Mouse (Mus musculus) splenic B cell, adult 2 months (primary cell): ENCODE results near the gene Hs3st2.
A peak's percentile ranks its signal among the peaks of the same experiment; 100 is the strongest.
"Not testable (repeated sequence)": the region's sequence is repeated elsewhere in the genome, so short reads cannot be mapped to it uniquely, and the experiment has no call there.

Experiments used
- DNase-seq: peaks from one replicate; pipeline ENCODE4 v3.0.0-alpha.2; 2011; ENCODE audit warnings: low read depth, low spot score
- H3K27me3 ChIP-seq: 2 replicates; pipeline ENCODE4 v1.6.1; 2012; ENCODE audit warnings: mild to moderate bottlenecking, low read length, moderate library complexity, mixed read lengths; ENCODE audit not compliant: control insufficient read depth, poor library complexity, insufficient read depth, severe bottlenecking
- H3K36me3 ChIP-seq: 2 replicates; pipeline ENCODE4 v1.6.1; 2012; ENCODE audit warnings: mild to moderate bottlenecking, low read length, moderate library complexity, mixed read lengths; ENCODE audit not compliant: control insufficient read depth, poor library complexity, insufficient read depth, severe bottlenecking

Gene Hs3st2

GRCm38 (mm10) chr7:121391225-121391983, at the start of gene Hs3st2:
Gene Hs3st2, plus strand, starts transcription at chr7:121391859.
- H3K27me3 ChIP-seq, result peaks cover 2% of the 10 kb centered on the region
- no peaks in the 10 kb centered on the region for H3K36me3 ChIP-seq
- peak; percentile 74 for DNase-seq

GRCm38 (mm10) chr7:121348284-121348963, 43.2 kb upstream of the Hs3st2 start:
- no peak for DNase-seq
- Histone ChIP-seq H3K36me3 (no peaks in the 10 kb centered on the region), H3K27me3 (no peaks in the 10 kb centered on the region)

- H3K27me3 ChIP-seq, result no peaks in the 10 kb centered on the region
- H3K36me3 ChIP-seq, result no peaks in the 10 kb centered on the region
- no peak for DNase-seq
Observed at GRCm38 (mm10) chr7:121351688-121352087, 40.0 kb upstream of the Hs3st2 start.

- not testable (repeated sequence) for H3K27me3 ChIP-seq, DNase-seq
Observed at GRCm38 (mm10) chr7:121361448-121361847, 30.2 kb upstream of the Hs3st2 start.

DNA sequence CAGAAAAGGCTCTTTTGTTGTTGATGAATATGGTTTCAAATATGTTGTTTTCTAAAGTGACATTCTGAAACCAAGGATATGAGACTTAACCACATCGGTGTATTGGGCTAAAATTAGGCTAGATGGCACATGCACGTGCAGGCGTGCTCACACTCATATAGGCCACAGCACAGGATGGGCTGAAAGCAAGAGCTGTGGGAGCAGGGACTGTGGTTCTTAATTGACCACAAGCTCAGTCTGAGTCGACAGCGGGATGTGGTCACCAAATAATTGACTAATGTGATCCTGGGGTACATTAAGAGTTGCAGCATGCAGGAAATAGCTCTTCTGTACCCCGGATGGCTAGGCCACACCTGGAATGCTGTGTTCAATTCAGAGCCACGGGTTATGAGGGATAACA, 26.1 kb upstream of the Hs3st2 start:
- H3K36me3 ChIP-seq, result no peaks in the 10 kb centered on the region
- H3K27me3 ChIP-seq, result no peaks in the 10 kb centered on the region
- DNase-seq, result no peak

More at GRCm38 (mm10) chr7:121361448-121361847, 30.2 kb upstream of the Hs3st2 start:
- H3K36me3 ChIP-seq, result not testable (repeated sequence)

GRCm38 (mm10) chr7:121367185-121367584, 24.5 kb upstream of the Hs3st2 start:
- DNase-seq, result no peak
- H3K27me3 ChIP-seq, result no peaks in the 10 kb centered on the region
- no peaks in the 10 kb centered on the region for H3K36me3 ChIP-seq

- DNase-seq, result peak; percentile 11
- H3K27me3 ChIP-seq, result no peaks in the 10 kb centered on the region
- no peaks in the 10 kb centered on the region for H3K36me3 ChIP-seq
Observed at GRCm38 (mm10) chr7:121371990-121372389, 19.7 kb upstream of the Hs3st2 start.

DNA sequence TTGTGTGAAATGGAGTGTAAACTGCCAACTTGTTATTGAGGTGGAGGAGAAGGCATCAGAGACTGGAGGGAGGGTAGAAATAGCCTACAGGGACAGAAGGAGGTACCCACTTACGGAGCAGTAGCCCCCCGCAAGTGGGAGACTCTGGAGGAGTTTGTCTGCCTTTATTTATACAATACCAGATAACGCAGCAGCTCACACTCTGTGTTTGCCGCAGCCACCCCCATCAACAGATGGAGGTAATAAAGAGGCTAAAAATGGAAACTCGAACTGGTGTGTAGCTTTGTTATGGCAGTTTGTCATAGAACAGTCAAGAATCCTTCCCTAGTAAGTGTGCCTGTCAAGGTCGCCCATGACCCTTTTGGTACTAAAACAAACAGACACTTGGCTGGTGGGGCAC, 16.2 kb upstream of the Hs3st2 start:
- no peak for DNase-seq
- no peaks in the 10 kb centered on the region for H3K27me3 ChIP-seq
- no peaks in the 10 kb centered on the region for H3K36me3 ChIP-seq

- Histone ChIP-seq H3K27me3 (no peaks in the 10 kb centered on the region), H3K36me3 (no peaks in the 10 kb centered on the region)
- no peak for DNase-seq
Observed at GRCm38 (mm10) chr7:121378942-121379341, 12.7 kb upstream of the Hs3st2 start.

- no peaks in the 10 kb centered on the region for H3K36me3 ChIP-seq
- peaks cover 2% of the 10 kb centered on the region for H3K27me3 ChIP-seq
- DNase-seq, result peak; percentile 2
Observed at GRCm38 (mm10) chr7:121391984-121392739, 503 bp downstream of the Hs3st2 start.

- no peak for DNase-seq
- Histone ChIP-seq H3K27me3 (peaks cover 2% of the 10 kb centered on the region), H3K36me3 (no peaks in the 10 kb centered on the region)
Observed at GRCm38 (mm10) chr7:121392740-121392993, 1.0 kb downstream of the Hs3st2 start.

DNA sequence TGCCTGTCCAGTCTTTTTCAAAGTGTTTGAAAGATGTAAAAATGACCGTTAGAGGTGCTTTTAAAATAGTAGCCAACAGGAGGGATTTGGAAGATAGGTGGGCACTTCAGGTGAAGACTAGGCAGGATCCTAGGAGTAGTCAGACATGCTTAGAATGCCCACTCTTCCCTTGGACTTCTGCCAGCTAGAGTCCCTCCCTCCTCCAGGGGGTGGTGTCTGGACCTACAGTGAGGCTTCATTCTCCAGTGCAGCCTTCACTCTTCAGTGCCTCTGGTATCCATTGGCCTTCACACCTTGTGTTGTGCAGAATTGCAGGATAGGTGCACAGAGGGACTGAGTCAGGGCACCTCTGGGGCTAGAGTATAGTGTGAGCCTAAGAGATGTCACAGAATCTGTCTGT, 2.2 kb downstream of the Hs3st2 start:
- H3K27me3 ChIP-seq, result peaks cover 2% of the 10 kb centered on the region; the same call in 1 of the 2 replicates
- H3K36me3 ChIP-seq, result no peaks in the 10 kb centered on the region
- no peak for DNase-seq

DNA sequence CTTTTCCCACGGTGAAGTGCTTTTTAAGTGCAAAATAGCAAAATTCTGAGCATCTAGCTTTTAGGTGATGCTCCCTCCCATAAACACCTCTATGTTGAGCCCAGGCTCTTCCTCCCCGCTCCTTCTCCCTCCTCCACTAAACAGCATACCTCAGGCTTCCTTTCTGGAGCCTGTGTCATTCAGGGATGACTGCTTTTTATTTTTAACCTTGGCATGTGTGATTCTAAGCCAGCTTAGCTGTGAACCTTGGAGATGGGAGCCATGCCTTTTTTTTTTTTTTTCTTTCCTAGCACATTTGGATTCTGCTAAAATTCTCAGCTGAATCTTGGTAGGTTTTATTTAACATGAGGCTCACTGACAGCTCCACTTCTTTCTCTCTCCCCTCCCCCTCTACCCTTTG, 3.2 kb downstream of the Hs3st2 start:
- Histone ChIP-seq H3K27me3 (peaks cover 2% of the 10 kb centered on the region; the same call in 1 of the 2 replicates), H3K36me3 (no peaks in the 10 kb centered on the region)
- DNase-seq, result no peak

DNA sequence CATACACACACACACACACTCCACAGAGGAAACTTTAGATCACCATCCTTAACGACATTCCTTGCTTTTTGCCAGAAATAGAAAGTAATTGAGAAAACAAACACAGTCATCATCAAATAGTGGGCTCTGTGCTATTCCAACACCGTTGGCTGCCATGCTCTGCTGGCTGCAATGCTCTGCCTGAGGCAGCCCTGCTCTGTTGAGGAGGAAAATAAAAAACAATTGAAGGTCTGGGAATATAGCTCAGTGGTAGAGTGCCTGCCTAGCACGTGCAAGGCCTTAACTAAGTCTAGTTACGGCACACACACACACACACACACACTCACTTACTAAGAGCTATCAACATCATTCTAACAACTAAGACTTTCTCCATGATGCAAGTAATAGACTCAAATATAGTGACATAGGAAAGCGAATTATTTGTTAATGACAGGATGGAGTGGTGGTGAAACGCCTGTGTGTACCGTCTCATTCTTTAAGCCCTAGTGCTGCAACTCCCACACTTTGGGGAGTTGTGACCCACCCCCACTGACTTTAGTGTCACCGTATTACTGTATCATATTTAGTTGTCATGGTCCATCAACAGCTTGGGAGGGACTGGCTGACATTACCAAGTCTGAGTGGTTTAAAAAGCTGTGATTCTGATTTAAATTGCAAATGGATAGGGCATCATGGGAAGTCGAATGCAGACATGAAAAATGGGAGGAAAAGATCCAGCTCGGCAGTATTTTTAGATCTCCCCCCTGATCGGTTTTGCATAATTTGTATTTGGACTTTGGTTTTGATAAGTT, 19.3 kb downstream of the Hs3st2 start:
- H3K27me3 ChIP-seq, result peaks cover 3% of the 10 kb centered on the region; the same call in 1 of the 2 replicates
- DNase-seq, result no peak

More for the DNA sequence above, 19.3 kb downstream of the Hs3st2 start:
- no peaks in the 10 kb centered on the region for H3K36me3 ChIP-seq
